Mouse (Mus musculus): ENCODE data around the gene Gzmc. TPM values are rescaled to one million over a fixed set of nuclear protein-coding genes. Genes with fewer than 3 reads are reported as not detected.

Gene Gzmc
- polyA plus RNA-seq (2014; fragmentation: Illumina TruSeq; extraction: RNeasy Lipid Tissue Mini Kit (QIAGEN cat#74804); ENCODE audit: low read depth, low replicate concordance), result not detected

DNA sequence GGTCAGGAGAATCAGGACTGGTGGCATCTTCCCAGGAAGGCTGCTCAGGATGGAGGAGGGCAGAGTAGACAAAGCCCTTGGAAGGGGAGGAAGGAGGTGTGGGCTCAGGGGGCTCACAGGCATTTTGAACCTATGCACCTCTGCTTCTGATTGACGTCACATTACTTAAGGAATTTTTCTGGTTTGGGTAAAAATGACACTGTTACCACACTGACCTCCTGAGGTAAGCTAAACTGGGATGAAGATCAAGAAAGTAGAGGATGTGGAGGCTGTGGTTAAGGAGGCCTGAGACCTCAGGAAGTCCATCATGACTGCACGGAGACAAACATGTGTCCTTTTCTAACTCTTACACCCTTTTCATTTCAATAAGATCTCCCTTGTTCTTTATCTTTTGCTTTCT, at the start of gene Gzmc:
TSS of gene Gzmc (minus strand) at position 101 of the 400 bp plus-strand sequence.

DNA sequence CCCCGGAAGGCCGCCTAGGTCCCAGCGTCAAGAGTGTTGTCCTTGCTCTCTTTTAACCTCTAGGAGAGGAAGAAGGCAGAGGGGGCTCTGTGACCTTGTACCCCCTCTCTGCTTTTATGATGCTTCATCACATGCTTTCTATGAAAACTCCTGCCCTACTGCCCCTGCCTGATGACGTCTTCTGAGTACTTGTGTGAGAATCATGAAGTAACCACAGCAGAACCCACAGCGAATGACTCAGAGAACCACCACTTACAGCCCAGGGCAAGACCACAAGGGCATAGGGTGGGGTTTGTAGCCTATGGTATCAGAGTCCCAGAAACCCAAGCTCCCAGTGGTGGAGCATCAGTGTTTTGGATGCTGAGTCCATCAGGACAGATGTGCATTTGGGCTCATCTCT, 27.7 kb upstream of the Gzmc start, which contains the start of gene Gzmb:
TSS of gene Gzmb (minus strand) at position 108 of the 400 bp plus-strand sequence.

DNA sequence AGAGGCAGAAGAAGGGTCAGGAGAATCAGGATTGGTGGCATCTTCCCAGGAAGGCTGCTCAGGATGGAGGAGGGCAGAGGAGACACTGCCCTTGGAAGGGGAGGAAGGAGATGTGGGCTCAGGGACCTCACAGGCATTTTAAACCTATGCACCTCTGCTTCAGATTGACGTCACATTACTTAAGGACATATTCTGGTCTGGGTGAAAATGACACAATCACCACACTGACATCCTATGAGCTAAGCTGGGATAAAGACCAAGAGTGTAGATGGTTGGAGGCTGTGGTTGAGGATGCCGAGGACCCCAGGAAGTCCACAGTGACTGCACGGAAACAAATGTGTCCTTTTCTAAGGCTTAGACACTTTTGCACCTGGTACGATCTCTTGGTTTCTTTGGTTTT, 23.1 kb downstream of the Gzmc start, which contains the start of gene Gzmf:
TSS of gene Gzmf (minus strand) at position 101 of the 400 bp plus-strand sequence.

Other genes with a start within 250 kb of the Gzmc start
- gene Mcpt1, start 216.7 kb downstream of the Gzmc start, polyA plus RNA-seq (2014; fragmentation: Illumina TruSeq; extraction: RNeasy Lipid Tissue Mini Kit (QIAGEN cat#74804); ENCODE audit: low read depth, low replicate concordance), result not detected
- gene Mcpt9, start 204.2 kb downstream of the Gzmc start, polyA plus RNA-seq (2014; fragmentation: Illumina TruSeq; extraction: RNeasy Lipid Tissue Mini Kit (QIAGEN cat#74804); ENCODE audit: low read depth, low replicate concordance), result not detected
- not detected for gene Mcpt2, start 192.6 kb downstream of the Gzmc start, polyA plus RNA-seq (2014; fragmentation: Illumina TruSeq; extraction: RNeasy Lipid Tissue Mini Kit (QIAGEN cat#74804); ENCODE audit: low read depth, low replicate concordance)
- gene Mcpt4, start 172.3 kb downstream of the Gzmc start, polyA plus RNA-seq (2014; fragmentation: Illumina TruSeq; extraction: RNeasy Lipid Tissue Mini Kit (QIAGEN cat#74804); ENCODE audit: low read depth, low replicate concordance), result not detected
- gene Mcpt8, start 149.4 kb downstream of the Gzmc start, polyA plus RNA-seq (2014; fragmentation: Illumina TruSeq; extraction: RNeasy Lipid Tissue Mini Kit (QIAGEN cat#74804); ENCODE audit: low read depth, low replicate concordance), result not detected
- not detected for gene Ctsg, start 132.1 kb downstream of the Gzmc start, polyA plus RNA-seq (2014; fragmentation: Illumina TruSeq; extraction: RNeasy Lipid Tissue Mini Kit (QIAGEN cat#74804); ENCODE audit: low read depth, low replicate concordance)
- gene Gzme, start 114.0 kb downstream of the Gzmc start, polyA plus RNA-seq (2014; fragmentation: Illumina TruSeq; extraction: RNeasy Lipid Tissue Mini Kit (QIAGEN cat#74804); ENCODE audit: low read depth, low replicate concordance), result not detected
- not detected for gene Gzmd, start 102.0 kb downstream of the Gzmc start, polyA plus RNA-seq (2014; fragmentation: Illumina TruSeq; extraction: RNeasy Lipid Tissue Mini Kit (QIAGEN cat#74804); ENCODE audit: low read depth, low replicate concordance)
- gene Gzmg, start 75.1 kb downstream of the Gzmc start, polyA plus RNA-seq (2014; fragmentation: Illumina TruSeq; extraction: RNeasy Lipid Tissue Mini Kit (QIAGEN cat#74804); ENCODE audit: low read depth, low replicate concordance), result not detected
- gene Gzmn, start 60.1 kb downstream of the Gzmc start, polyA plus RNA-seq (2014; fragmentation: Illumina TruSeq; extraction: RNeasy Lipid Tissue Mini Kit (QIAGEN cat#74804); ENCODE audit: low read depth, low replicate concordance), result not detected
- not detected for gene Gzmf, start 23.2 kb downstream of the Gzmc start, polyA plus RNA-seq (2014; fragmentation: Illumina TruSeq; extraction: RNeasy Lipid Tissue Mini Kit (QIAGEN cat#74804); ENCODE audit: low read depth, low replicate concordance)
- 1.1 TPM for gene Gzmb, start 27.6 kb upstream of the Gzmc start, polyA plus RNA-seq (2014; fragmentation: Illumina TruSeq; extraction: RNeasy Lipid Tissue Mini Kit (QIAGEN cat#74804); ENCODE audit: low read depth, low replicate concordance)
- not detected for gene Atp12a, start 130.4 kb upstream of the Gzmc start, polyA plus RNA-seq (2014; fragmentation: Illumina TruSeq; extraction: RNeasy Lipid Tissue Mini Kit (QIAGEN cat#74804); ENCODE audit: low read depth, low replicate concordance)
- gene Rnf17, start 167.9 kb upstream of the Gzmc start, polyA plus RNA-seq (2014; fragmentation: Illumina TruSeq; extraction: RNeasy Lipid Tissue Mini Kit (QIAGEN cat#74804); ENCODE audit: low read depth, low replicate concordance), result 0.45 TPM

Data from liver, adult 10 weeks (tissue).